Comparison of ENCODE assay signal across 8 mouse cellular contexts in the genomic region with DNA sequence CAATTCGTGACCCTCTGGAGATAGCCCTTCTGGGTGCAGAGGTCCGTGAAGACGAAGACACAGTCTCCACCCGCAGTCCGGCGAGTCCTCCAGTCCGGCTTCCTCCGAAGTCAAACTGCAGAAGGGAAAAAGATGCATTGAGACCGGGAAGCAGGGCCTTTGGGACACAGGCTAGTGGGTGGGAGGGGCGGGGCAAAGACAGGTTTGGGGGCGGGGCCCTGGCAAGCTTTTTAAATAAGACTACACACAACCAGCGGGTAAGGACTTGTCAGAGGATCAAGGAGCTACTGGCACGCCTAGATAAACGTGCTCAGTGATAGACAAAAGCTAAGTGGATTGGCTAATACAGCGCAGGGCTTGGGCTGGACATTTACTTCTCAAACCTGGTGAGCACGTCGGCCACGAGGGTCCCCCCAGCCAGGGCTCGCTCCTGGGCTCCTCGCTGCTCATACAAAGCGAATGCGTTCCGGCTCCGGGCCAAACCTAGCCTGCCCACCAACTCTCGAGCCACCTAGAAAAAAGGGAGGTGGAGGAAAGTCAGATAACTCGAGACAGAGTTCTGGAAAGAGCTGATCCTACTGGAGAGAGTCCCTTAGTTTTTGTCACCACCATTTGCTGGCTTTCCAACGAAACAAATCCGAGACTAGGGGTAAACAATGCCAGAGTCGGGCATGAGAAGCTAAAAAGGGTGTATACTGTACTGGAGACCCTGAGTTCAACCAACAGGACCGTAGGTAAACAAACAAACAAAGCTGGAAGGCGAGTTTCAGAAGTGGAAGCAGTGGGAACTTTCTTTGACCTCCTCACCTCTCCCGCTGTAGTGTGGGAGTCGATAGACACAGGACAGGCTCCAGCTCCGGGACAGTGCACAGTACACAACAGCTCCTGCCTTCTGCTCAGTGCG. TPM values are rescaled to one million over a fixed set of nuclear protein-coding genes. Genes with fewer than 3 reads are reported as not detected.
DNase-seq lines count a peak whose midpoint lies in the region; ATAC-seq lines count a peak whose summit lies in the region.
"Had no signal": no experiment of that assay in that cellular context is flagged by ENCODE, and none has a peak within 500 bp of the region (broad histone marks: within the 10 kb centered on the region; RNA-seq: fewer than 3 reads in every experiment).

No protein-coding gene starts in this region.

- H3K36me3 ChIP-seq in kidney, embryonic 14.5 days (ENCODE audit: control insufficient read depth, insufficient read depth, low read length) = peaks cover 52% of the 10 kb centered on the region
- peaks cover 2% of the 10 kb centered on the region; the same call in 1 of the 2 replicates for H3K36me3 ChIP-seq in forebrain, embryonic 16.5 days (ENCODE audit: control insufficient read depth, insufficient read depth)
- H3K36me3 ChIP-seq in midbrain, embryonic 15.5 days (replicated peaks) = peaks cover 16% of the 10 kb centered on the region; the same call in 1 of the 2 replicates

- H3K4me1 ChIP-seq in kidney, embryonic 14.5 days (ENCODE audit: control insufficient read depth, insufficient read depth, low read length) = peaks cover 37% of the 10 kb centered on the region
- H3K4me1 ChIP-seq in forebrain, embryonic 16.5 days (replicated peaks; ENCODE audit: control insufficient read depth, insufficient read depth, low read length) = peaks cover 17% of the 10 kb centered on the region
- H3K4me1 ChIP-seq in midbrain, embryonic 15.5 days = peaks cover 24% of the 10 kb centered on the region

- peaks cover 48% of the 10 kb centered on the region for H3K27me3 ChIP-seq in kidney, embryonic 14.5 days (ENCODE audit: control insufficient read depth, insufficient read depth, low read length)
- H3K27me3 ChIP-seq in forebrain, embryonic 16.5 days (replicated peaks; ENCODE audit: control insufficient read depth, insufficient read depth, low read length) = peaks cover 48% of the 10 kb centered on the region
- H3K27me3 ChIP-seq in midbrain, embryonic 15.5 days (replicated peaks) = peaks cover 71% of the 10 kb centered on the region

- H3K27ac ChIP-seq in kidney, embryonic 14.5 days (ENCODE audit: low read depth, low read length) = no peak overlapping the region
- H3K27ac ChIP-seq in forebrain, embryonic 16.5 days (ENCODE audit: low read length) = no peak overlapping the region
- H3K27ac ChIP-seq in midbrain, embryonic 15.5 days = no peak overlapping the region

- H3K9me3 ChIP-seq in kidney, embryonic 14.5 days (ENCODE audit: control insufficient read depth, low read length) = no peaks in the 10 kb centered on the region
- no peaks in the 10 kb centered on the region for H3K9me3 ChIP-seq in forebrain, embryonic 16.5 days (ENCODE audit: control insufficient read depth, low read length)
- H3K9me3 ChIP-seq in midbrain, embryonic 15.5 days = no peaks in the 10 kb centered on the region

- H3K4me3 ChIP-seq in kidney, embryonic 14.5 days (ENCODE audit: low read length) = peak overlapping the region; percentile 34; the same call in 1 of the 2 replicates
- H3K4me3 ChIP-seq in forebrain, embryonic 16.5 days (replicated peaks; ENCODE audit: low read length) = no peak overlapping the region
- H3K4me3 ChIP-seq in midbrain, embryonic 15.5 days = 0 out of 2 replicates have a peak overlapping the region, but pooled peaks have one; percentile 14

- H3K4me2 ChIP-seq in kidney, embryonic 14.5 days (replicated peaks; ENCODE audit: low read depth, low read length) = peak overlapping the region; percentile 60
- no peak overlapping the region for H3K4me2 ChIP-seq in forebrain, embryonic 16.5 days (ENCODE audit: low read length)
- H3K4me2 ChIP-seq in midbrain, embryonic 15.5 days = no peak overlapping the region

- H3K9ac ChIP-seq in kidney, embryonic 14.5 days (ENCODE audit: low read depth, low read length) = 0 out of 2 replicates have a peak overlapping the region, but pooled peaks have one; percentile 28
- 0 out of 2 replicates have a peak overlapping the region, but pooled peaks have one; percentile 10 for H3K9ac ChIP-seq in forebrain, embryonic 16.5 days (replicated peaks; ENCODE audit: low read depth, low read length)
- no peak overlapping the region for H3K9ac ChIP-seq in midbrain, embryonic 15.5 days

- no peak for ATAC-seq in kidney, embryonic 14.5 days (ENCODE audit: low FRiP score, low TSS enrichment)
- ATAC-seq in common myeloid progenitor, adult 5-6 weeks (replicated peaks; ENCODE audit: low read depth, poor library complexity, severe bottlenecking) = 0 out of 2 replicates have a peak, but pooled peaks have one; percentile 16
- ATAC-seq in forebrain, embryonic 16.5 days = no peak
- ATAC-seq in midbrain, embryonic 15.5 days (replicated peaks) = no peak
- ATAC-seq in erythroblast, adult 5-6 weeks (replicated peaks; ENCODE audit: low FRiP score, poor library complexity, severe bottlenecking) = no peak

- no peak for DNase-seq in kidney, adult 8-10 months
- no peak for DNase-seq in ovary, postnatal 36 days (ENCODE audit: low spot score)
- DNase-seq: right cerebral cortex, postnatal 25 days had no signal

- 27% methylated on average over 35 of the region's 35 CpGs for WGBS in kidney, embryonic 14.5 days
- 28% methylated on average over 35 of the region's 35 CpGs for WGBS in forebrain, embryonic 16.5 days
- 24% methylated on average over 35 of the region's 35 CpGs for WGBS in midbrain, embryonic 15.5 days

RNA-seq across cellular contexts. Expression of a gene that starts 5.4 kb away (rescaled TPM):
- polyA plus RNA-seq in kidney, embryonic 14.5 days (2014; fragmentation: Nextera tagmentation; extraction: Ambion mirVana) = 1.7 and 2.1 TPM in 2 replicates
- 0.05 TPM in 2 replicates for total RNA-seq in common myeloid progenitor, adult 5-6 weeks (2017)
- 0.77 and 1.5 TPM in 2 replicates for polyA plus RNA-seq in forebrain, embryonic 16.5 days (2015; fragmentation: Nextera tagmentation; extraction: Ambion mirVana)
- 3.4 and 3.8 TPM in 2 replicates for polyA plus RNA-seq in midbrain, embryonic 15.5 days (2015; fragmentation: Nextera tagmentation; extraction: Ambion mirVana)
- 0.58 and 0.63 TPM in 2 replicates for total RNA-seq in erythroblast, adult 5-6 weeks (2015; ENCODE audit: low replicate concordance)
- total RNA-seq in erythroblast, adult 5-6 weeks (2017; ENCODE audit: low replicate concordance) = 0.17 TPM in 1 of 2 replicates, not detected in the other

RNA-seq across cellular contexts. Expression of a gene that starts 6.2 kb away (rescaled TPM):
- polyA plus RNA-seq in kidney, embryonic 14.5 days (2014; fragmentation: Nextera tagmentation; extraction: Ambion mirVana) = 17.0 and 17.9 TPM in 2 replicates
- total RNA-seq in common myeloid progenitor, adult 5-6 weeks (2017) = 0.15 and 0.32 TPM in 2 replicates
- polyA plus RNA-seq in forebrain, embryonic 16.5 days (2015; fragmentation: Nextera tagmentation; extraction: Ambion mirVana) = 4.8 and 5.8 TPM in 2 replicates
- 8.5 and 9.9 TPM in 2 replicates for polyA plus RNA-seq in midbrain, embryonic 15.5 days (2015; fragmentation: Nextera tagmentation; extraction: Ambion mirVana)
- total RNA-seq in erythroblast, adult 5-6 weeks (2015; ENCODE audit: low replicate concordance) = not detected in 2 replicates
- total RNA-seq in erythroblast, adult 5-6 weeks (2017; ENCODE audit: low replicate concordance) = 1.1 TPM in 1 of 2 replicates, not detected in the other

RNA-seq across cellular contexts. Expression of a gene that starts 9.2 kb away (rescaled TPM):
- 3.7 and 4.5 TPM in 2 replicates for polyA plus RNA-seq in kidney, embryonic 14.5 days (2014; fragmentation: Nextera tagmentation; extraction: Ambion mirVana)
- not detected in 2 replicates for total RNA-seq in common myeloid progenitor, adult 5-6 weeks (2017)
- polyA plus RNA-seq in forebrain, embryonic 16.5 days (2015; fragmentation: Nextera tagmentation; extraction: Ambion mirVana) = 36.2 and 43.0 TPM in 2 replicates
- 60.8 and 62.7 TPM in 2 replicates for polyA plus RNA-seq in midbrain, embryonic 15.5 days (2015; fragmentation: Nextera tagmentation; extraction: Ambion mirVana)
- total RNA-seq in erythroblast, adult 5-6 weeks (2015; ENCODE audit: low replicate concordance) = not detected in 2 replicates
- total RNA-seq in erythroblast, adult 5-6 weeks (2017; ENCODE audit: low replicate concordance) = not detected in 2 replicates

RNA-seq across cellular contexts. Expression of a gene that starts 10.3 kb away (rescaled TPM):
- 0.24 and 0.51 TPM in 2 replicates for polyA plus RNA-seq in kidney, embryonic 14.5 days (2014; fragmentation: Nextera tagmentation; extraction: Ambion mirVana)
- not detected in 2 replicates for total RNA-seq in common myeloid progenitor, adult 5-6 weeks (2017)
- 0.14 TPM in 1 of 2 replicates, not detected in the other for polyA plus RNA-seq in forebrain, embryonic 16.5 days (2015; fragmentation: Nextera tagmentation; extraction: Ambion mirVana)
- polyA plus RNA-seq in midbrain, embryonic 15.5 days (2015; fragmentation: Nextera tagmentation; extraction: Ambion mirVana) = 0.31 and 0.36 TPM in 2 replicates
- 0.63 TPM in 1 of 2 replicates, not detected in the other for total RNA-seq in erythroblast, adult 5-6 weeks (2015; ENCODE audit: low replicate concordance)
- not detected in 2 replicates for total RNA-seq in erythroblast, adult 5-6 weeks (2017; ENCODE audit: low replicate concordance)

RNA-seq across cellular contexts. Expression of a gene that starts 45.2 kb away (rescaled TPM):
- polyA plus RNA-seq in kidney, embryonic 14.5 days (2014; fragmentation: Nextera tagmentation; extraction: Ambion mirVana) = 81.9 and 95.4 TPM in 2 replicates
- total RNA-seq in common myeloid progenitor, adult 5-6 weeks (2017) = 32.5 and 37.8 TPM in 2 replicates
- 90.7 and 93.0 TPM in 2 replicates for polyA plus RNA-seq in forebrain, embryonic 16.5 days (2015; fragmentation: Nextera tagmentation; extraction: Ambion mirVana)
- 76.1 and 84.7 TPM in 2 replicates for polyA plus RNA-seq in midbrain, embryonic 15.5 days (2015; fragmentation: Nextera tagmentation; extraction: Ambion mirVana)
- total RNA-seq in erythroblast, adult 5-6 weeks (2015; ENCODE audit: low replicate concordance) = 5.6 and 12.5 TPM in 2 replicates
- total RNA-seq in erythroblast, adult 5-6 weeks (2017; ENCODE audit: low replicate concordance) = 8.2 and 10.5 TPM in 2 replicates
